Mouse (Mus musculus) lung, embryonic 14.5 days (tissue): ENCODE measurements around the gene Hist1h4j. TPM values are rescaled to one million over a fixed set of nuclear protein-coding genes. Genes with fewer than 3 reads are reported as not detected.
A peak's percentile ranks its signal among the peaks of the same experiment; 100 is the strongest.
"Not testable (repeated sequence)": the region's sequence is repeated elsewhere in the genome, so short reads cannot be mapped to it uniquely, and the experiment has no call there.

Source experiments
- ATAC-seq: fragments of 200-750 bp; cut with Nextera tagmentation; 2 replicates; pipeline ENCODE4 v1.8.0; 2017; ENCODE audit warnings: mild to moderate bottlenecking, moderate TSS enrichment, moderate library complexity; ENCODE audit not compliant: insufficient read depth
- DNase-seq: peaks from one replicate; pipeline ENCODE4 v3.0.0-alpha.2; 2015
- H3K27ac ChIP-seq: fragments of 300-500 bp; sonication (generic); 2 replicates; pipeline ENCODE4 v1.5.1; 2014; ENCODE audit warnings: low read depth, mild to moderate bottlenecking, moderate library complexity
- H3K27me3 ChIP-seq: fragments of 300-500 bp; sonication (generic); 2 replicates; pipeline ENCODE4 v1.6.1; 2014; ENCODE audit warnings: low read length, control low read depth; ENCODE audit not compliant: insufficient read depth
- H3K36me3 ChIP-seq: fragments of 300-500 bp; sonication (generic); 2 replicates; pipeline ENCODE4 v1.6.1; 2014; ENCODE audit warnings: control low read depth; ENCODE audit not compliant: insufficient read depth
- H3K4me1 ChIP-seq: fragments of 300-500 bp; sonication (generic); 2 replicates; pipeline ENCODE4 v1.6.1; 2014; ENCODE audit warnings: antibody characterized with exemption, control low read depth; ENCODE audit not compliant: insufficient read depth
- H3K4me2 ChIP-seq: fragments of 300-500 bp; sonication (generic); 2 replicates; pipeline ENCODE4 v1.6.1; 2014; ENCODE audit warnings: mild to moderate bottlenecking
- H3K4me3 ChIP-seq: fragments of 300-500 bp; sonication (generic); 2 replicates; pipeline ENCODE4 v1.5.1; 2014; ENCODE audit warnings: low read depth, low read length
- H3K9ac ChIP-seq: fragments of 300-500 bp; sonication (generic); 2 replicates; pipeline ENCODE4 v1.6.1; 2014
- H3K9me3 ChIP-seq: fragments of 300-500 bp; sonication (generic); 2 replicates; pipeline ENCODE4 v1.6.1; 2016; ENCODE audit warnings: low read depth, low read length, control low read depth
- CTCF ChIP-seq: IDR thresholded peaks from 2 replicates; pipeline ENCODE4 v1.5.1; 2016; ENCODE audit warnings: antibody characterized with exemption, low read depth
- WGBS: fragments of 180-500 bp; shearing (Covaris S2); extraction: QIAGEN DNeasy Blood & Tissue Kit; methylation state at CpG from one replicate; pipeline ENCODE4 v1.1.7; 2014; 5-methylcytosine and 5-hydroxymethylcytosine counted together
- microRNA-seq: library from miRNA; unstranded; fragments of <30 nt; microRNA quantifications from one replicate; pipeline ENCODE4, GENCODE M21; 2016; ENCODE audit warnings: borderline number of aligned reads
- polyA plus RNA-seq: library from polyadenylated mRNA; unstranded; fragments of >200 nt; fragmentation: Nextera tagmentation; extraction: Ambion mirVana; gene quantifications from 2 replicates; pipeline ENCODE4 v1.2.1, GENCODE M21; 2014

The Hist1h4j gene
- polyA plus RNA-seq, 1 experiment from 2014 or later: 2.2 TPM

DNA sequence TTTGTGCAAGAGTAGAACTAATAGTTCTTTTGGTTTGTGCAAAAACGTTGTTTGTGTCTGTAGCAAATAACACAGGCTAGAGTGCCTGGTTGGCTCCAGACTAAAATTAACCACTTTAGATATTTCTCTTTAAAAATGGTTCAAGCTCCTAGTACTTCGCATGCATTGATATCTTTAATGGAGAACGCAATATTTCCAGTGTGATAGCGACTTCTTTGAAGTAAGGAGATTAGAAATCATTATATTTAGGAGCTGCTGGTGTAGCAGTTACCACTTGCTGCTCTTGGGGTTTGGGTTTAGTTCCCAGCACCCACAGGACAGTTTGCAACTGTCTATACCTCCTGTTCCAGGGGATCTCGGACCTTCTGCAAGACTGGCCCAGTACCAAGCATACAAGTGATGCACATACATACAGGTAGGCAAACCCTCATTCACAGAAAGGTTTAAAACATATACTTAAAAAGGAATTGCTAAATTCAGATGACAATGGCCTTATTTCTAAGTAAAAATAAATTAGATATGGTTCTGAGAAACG is 46.2 kb downstream of the Hist1h4j start:
- Histone ChIP-seq H3K4me1 (peaks cover 7% of the 10 kb centered on the region; the same call in 1 of the 2 replicates), H3K9ac (peak overlapping the region; percentile 99), H3K27me3 (no peaks in the 10 kb centered on the region), H3K27ac (peak overlapping the region; percentile 100), H3K4me2 (peak overlapping the region; percentile 88), H3K4me3 (peak overlapping the region; percentile 70), H3K9me3 (no peaks in the 10 kb centered on the region), H3K36me3 (no peaks in the 10 kb centered on the region)
- 35% methylated on average over 6 of the region's 6 CpGs for WGBS
- ATAC-seq (no peak), DNase-seq (peak; percentile 11)
- no peak for TF ChIP-seq CTCF

- ATAC-seq: no peak
- no peaks in the 10 kb centered on the region for H3K27me3 ChIP-seq
- peak overlapping the region; percentile 88 for H3K4me2 ChIP-seq
- no peak overlapping the region for H3K9ac ChIP-seq
- no peaks in the 10 kb centered on the region for H3K9me3 ChIP-seq
- no peak for TF ChIP-seq CTCF
- no peaks in the 10 kb centered on the region for H3K36me3 ChIP-seq
- H3K27ac ChIP-seq: peak overlapping the region; percentile 100
- H3K4me1 ChIP-seq: peaks cover 9% of the 10 kb centered on the region; the same call in 1 of the 2 replicates
- H3K4me3 ChIP-seq: no peak overlapping the region
- 87% methylated on average over 1 of the region's 1 CpGs for WGBS
- no peak for DNase-seq
Measured at GRCm38 (mm10) chr13:21781639-21782038, 46.8 kb downstream of the Hist1h4j start.

GRCm38 (mm10) chr13:21782361-21783254 is 47.7 kb downstream of the Hist1h4j start:
- H3K27me3 ChIP-seq, ATAC-seq, H3K36me3 ChIP-seq, H3K4me1 ChIP-seq, H3K9me3 ChIP-seq: not testable (repeated sequence)
- Histone ChIP-seq H3K9ac (peak overlapping the region; percentile 79), H3K4me2 (peak overlapping the region; percentile 90), H3K4me3 (peak overlapping the region; percentile 46), H3K27ac (peak overlapping the region; percentile 100)
- DNase-seq: peak; percentile 84
- under 1% methylated on average over 13 of the region's 35 CpGs for WGBS

GRCm38 (mm10) chr13:21783255-21783617 is 48.4 kb downstream of the Hist1h4j start, which contains the start of gene Hist1h3i:
Hist1h3i (minus strand) TSS chr13:21783370.
- ATAC-seq (peak; percentile 67), DNase-seq (peak; percentile 95)
- Histone ChIP-seq H3K27ac (peak within 1 kb of the TSS; percentile 100), H3K9me3 (no peaks in the 10 kb centered on the region), H3K27me3 (no peaks in the 10 kb centered on the region), H3K36me3 (no peaks in the 10 kb centered on the region), H3K4me2 (peak within 1 kb of the TSS; percentile 90), H3K9ac (peak within 1 kb of the TSS; percentile 79), H3K4me1 (peaks cover 12% of the 10 kb centered on the region; the same call in 1 of the 2 replicates), H3K4me3 (peak within 1 kb of the TSS; percentile 46)
- no peak for TF ChIP-seq CTCF
- WGBS: under 1% methylated on average over 13 of the region's 20 CpGs

GRCm38 (mm10) chr13:21783734-21784161 is 48.9 kb downstream of the Hist1h4j start:
- no peak for TF ChIP-seq CTCF
- Histone ChIP-seq H3K4me2 (peak overlapping the region; percentile 90), H3K27me3 (no peaks in the 10 kb centered on the region), H3K9ac (peak overlapping the region; percentile 45), H3K4me3 (peak overlapping the region; percentile 46), H3K27ac (peak overlapping the region; percentile 100), H3K4me1 (peaks cover 17% of the 10 kb centered on the region; the same call in 1 of the 2 replicates), H3K36me3 (no peaks in the 10 kb centered on the region), H3K9me3 (no peaks in the 10 kb centered on the region)
- DNase-seq: peak; percentile 88
- WGBS: 1% methylated on average over 9 of the region's 9 CpGs
- ATAC-seq: no peak

DNA sequence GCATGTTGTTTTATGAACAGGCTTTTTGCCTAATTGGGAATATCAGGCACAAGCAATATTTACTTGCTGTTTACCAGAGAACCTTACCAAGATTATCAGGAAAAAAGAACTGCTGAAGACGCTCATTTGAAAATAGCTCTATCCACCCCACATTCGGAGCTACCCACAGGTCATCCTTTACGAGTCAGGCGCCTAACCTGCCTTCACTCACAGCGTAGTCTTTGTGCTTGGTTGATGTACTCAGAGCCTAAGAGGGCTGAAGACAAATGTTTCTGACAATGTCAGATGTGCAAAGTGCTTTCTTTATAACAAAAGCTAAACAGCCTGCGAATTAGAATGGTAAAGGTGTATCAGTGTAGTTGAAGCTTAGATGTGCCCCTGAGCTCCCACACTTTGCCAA is 49.4 kb downstream of the Hist1h4j start:
- Histone ChIP-seq H3K4me1 (peaks cover 17% of the 10 kb centered on the region; the same call in 1 of the 2 replicates), H3K36me3 (no peaks in the 10 kb centered on the region), H3K4me3 (no peak overlapping the region), H3K9ac (peak overlapping the region; percentile 45), H3K9me3 (no peaks in the 10 kb centered on the region), H3K27ac (peak overlapping the region; percentile 100), H3K4me2 (peak overlapping the region; percentile 90), H3K27me3 (no peaks in the 10 kb centered on the region)
- ATAC-seq (no peak), DNase-seq (peak; percentile 14)
- no peak for TF ChIP-seq CTCF
- 28% methylated on average over 6 of the region's 6 CpGs for WGBS

Small RNA genes lying within 50 kb of the gene (microRNA-seq; reads per million reads assigned to microRNA genes)
- gene Gm44357 (not detected), gene Gm44367 (not detected), gene Gm44454 (not detected)

Other genes with a start within 250 kb of the Hist1h4j start
- 0.74 and 0.96 TPM in 2 replicates for gene AK157302, start 239.8 kb upstream of the Hist1h4j start, polyA plus RNA-seq
- 6.6 and 7.6 TPM in 2 replicates for gene Gm11273, start 233.6 kb upstream of the Hist1h4j start, polyA plus RNA-seq
- gene Zkscan8, start 203.9 kb upstream of the Hist1h4j start, polyA plus RNA-seq: 10.1 and 10.5 TPM in 2 replicates
- gene Olfr1366, start 192.3 kb upstream of the Hist1h4j start, polyA plus RNA-seq: 0.14 and 0.41 TPM in 2 replicates
- 0.09 TPM in 1 of 2 replicates, not detected in the other for gene Olfr1535, start 175.2 kb upstream of the Hist1h4j start, polyA plus RNA-seq
- not detected in 2 replicates for gene Olfr1364, start 153.3 kb upstream of the Hist1h4j start, polyA plus RNA-seq
- not detected in 2 replicates for gene Olfr1362, start 121.0 kb upstream of the Hist1h4j start, polyA plus RNA-seq
- not detected in 2 replicates for gene Olfr11, start 92.5 kb upstream of the Hist1h4j start, polyA plus RNA-seq
- not detected in 2 replicates for gene Olfr1361, start 71.7 kb upstream of the Hist1h4j start, polyA plus RNA-seq
- gene Olfr1360, start 57.7 kb upstream of the Hist1h4j start, polyA plus RNA-seq: not detected in 2 replicates
- not detected in 2 replicates for gene Olfr1359, start 37.0 kb upstream of the Hist1h4j start, polyA plus RNA-seq
- 3.8 and 6.9 TPM in 2 replicates for gene Hist1h2bl, start 18.9 kb upstream of the Hist1h4j start, polyA plus RNA-seq
- gene Hist1h2ai, start 18.6 kb upstream of the Hist1h4j start, polyA plus RNA-seq: 40.4 and 42.9 TPM in 2 replicates
- gene Hist1h3h, start 17.4 kb upstream of the Hist1h4j start, polyA plus RNA-seq: 13.9 and 23.8 TPM in 2 replicates
- 4.9 and 8.0 TPM in 2 replicates for gene Hist1h2bm, start 13.0 kb upstream of the Hist1h4j start, polyA plus RNA-seq
- 6.4 and 8.8 TPM in 2 replicates for gene Hist1h4k, start 15.4 kb downstream of the Hist1h4j start, polyA plus RNA-seq
- 16.8 and 20.4 TPM in 2 replicates for gene Hist1h2ak, start 18.8 kb downstream of the Hist1h4j start, polyA plus RNA-seq
- 2.0 and 3.1 TPM in 2 replicates for gene Hist1h2bn, start 19.1 kb downstream of the Hist1h4j start, polyA plus RNA-seq
- gene Hist1h1b, start 45.6 kb downstream of the Hist1h4j start, polyA plus RNA-seq: 18.5 and 19.7 TPM in 2 replicates
- 237 and 252 TPM in 2 replicates for gene Hist1h3i, start 48.3 kb downstream of the Hist1h4j start, polyA plus RNA-seq
- gene Hist1h2an, start 52.2 kb downstream of the Hist1h4j start, polyA plus RNA-seq: 7.2 and 8.9 TPM in 2 replicates
- gene Hist1h2bp, start 52.4 kb downstream of the Hist1h4j start, polyA plus RNA-seq: 2.0 and 3.4 TPM in 2 replicates
- 24.4 and 25.8 TPM in 2 replicates for gene Hist1h2bq, start 75.1 kb downstream of the Hist1h4j start, polyA plus RNA-seq
- 1.9 TPM in 1 of 2 replicates, not detected in the other for gene Hist1h2ao, start 75.4 kb downstream of the Hist1h4j start, polyA plus RNA-seq
- gene Hist1h4m, start 76.7 kb downstream of the Hist1h4j start, polyA plus RNA-seq: not detected in 2 replicates
- 31.8 and 32.5 TPM in 2 replicates for gene Hist1h4n, start 97.1 kb downstream of the Hist1h4j start, polyA plus RNA-seq
- 5,437 and 5,439 TPM in 2 replicates for gene Hist1h2ap, start 98.4 kb downstream of the Hist1h4j start, polyA plus RNA-seq
- gene Hist1h2br, start 98.7 kb downstream of the Hist1h4j start, polyA plus RNA-seq: 26.4 and 28.5 TPM in 2 replicates
- gene Zfp184, start 210.0 kb downstream of the Hist1h4j start, polyA plus RNA-seq: 16.0 and 16.4 TPM in 2 replicates
- 0.12 and 0.26 TPM in 2 replicates for gene Pom121l2, start 246.1 kb downstream of the Hist1h4j start, polyA plus RNA-seq